Mouse (Mus musculus) limb, embryonic 12.5 days (tissue): ENCODE measurements around the gene Thy1. TPM values are rescaled to one million over a fixed set of nuclear protein-coding genes. Genes with fewer than 3 reads are reported as not detected.

Experiments used
- ATAC-seq: fragments of 200-750 bp; cut with Nextera tagmentation; 2 replicates; pipeline ENCODE4 v1.8.0; 2017; ENCODE audit warnings: low read depth, moderate TSS enrichment; ENCODE audit not compliant: insufficient number of reproducible peaks, insufficient read depth, low FRiP score, low TSS enrichment
- H3K27ac ChIP-seq: fragments of 300-500 bp; sonication (generic); 2 replicates; pipeline ENCODE4 v1.5.1; 2016; ENCODE audit warnings: mild to moderate bottlenecking, moderate library complexity
- H3K27me3 ChIP-seq: fragments of 300-500 bp; sonication (generic); 2 replicates; pipeline ENCODE4 v1.6.1; 2016; ENCODE audit warnings: mild to moderate bottlenecking, moderate library complexity
- H3K36me3 ChIP-seq: fragments of 300-500 bp; sonication (generic); 2 replicates; pipeline ENCODE4 v1.6.1; 2016; ENCODE audit warnings: mild to moderate bottlenecking, moderate library complexity
- H3K4me1 ChIP-seq: fragments of 300-500 bp; sonication (generic); replicated peaks from 2 replicates; pipeline ENCODE4 v1.6.1; 2016
- H3K4me2 ChIP-seq: fragments of 300-500 bp; sonication (generic); 2 replicates; pipeline ENCODE4 v1.6.1; 2016; ENCODE audit warnings: mild to moderate bottlenecking, moderate library complexity
- H3K4me3 ChIP-seq: fragments of 300-500 bp; sonication (generic); replicated peaks from 2 replicates; pipeline ENCODE4 v1.5.1; 2016; ENCODE audit warnings: mild to moderate bottlenecking
- H3K9ac ChIP-seq: fragments of 300-500 bp; sonication (generic); replicated peaks from 2 replicates; pipeline ENCODE4 v1.6.1; 2016; ENCODE audit warnings: mild to moderate bottlenecking, moderate library complexity
- H3K9me3 ChIP-seq: fragments of 300-500 bp; sonication (generic); 2 replicates; pipeline ENCODE4 v1.6.1; 2016; ENCODE audit warnings: mild to moderate bottlenecking, moderate library complexity
- WGBS: fragments of 180-500 bp; shearing (Covaris S2); methylation state at CpG from one replicate; pipeline ENCODE4 v1.1.7; 2016; 5-methylcytosine and 5-hydroxymethylcytosine counted together
- polyA plus RNA-seq: library from polyadenylated mRNA; unstranded; fragments of >200 nt; fragmentation: Nextera tagmentation; extraction: Ambion mirVana; gene quantifications from 2 replicates; pipeline ENCODE4 v1.2.1, GENCODE M21; 2016

Thy1 gene
- polyA plus RNA-seq, 1 experiment from 2014 or later: not detected

DNA sequence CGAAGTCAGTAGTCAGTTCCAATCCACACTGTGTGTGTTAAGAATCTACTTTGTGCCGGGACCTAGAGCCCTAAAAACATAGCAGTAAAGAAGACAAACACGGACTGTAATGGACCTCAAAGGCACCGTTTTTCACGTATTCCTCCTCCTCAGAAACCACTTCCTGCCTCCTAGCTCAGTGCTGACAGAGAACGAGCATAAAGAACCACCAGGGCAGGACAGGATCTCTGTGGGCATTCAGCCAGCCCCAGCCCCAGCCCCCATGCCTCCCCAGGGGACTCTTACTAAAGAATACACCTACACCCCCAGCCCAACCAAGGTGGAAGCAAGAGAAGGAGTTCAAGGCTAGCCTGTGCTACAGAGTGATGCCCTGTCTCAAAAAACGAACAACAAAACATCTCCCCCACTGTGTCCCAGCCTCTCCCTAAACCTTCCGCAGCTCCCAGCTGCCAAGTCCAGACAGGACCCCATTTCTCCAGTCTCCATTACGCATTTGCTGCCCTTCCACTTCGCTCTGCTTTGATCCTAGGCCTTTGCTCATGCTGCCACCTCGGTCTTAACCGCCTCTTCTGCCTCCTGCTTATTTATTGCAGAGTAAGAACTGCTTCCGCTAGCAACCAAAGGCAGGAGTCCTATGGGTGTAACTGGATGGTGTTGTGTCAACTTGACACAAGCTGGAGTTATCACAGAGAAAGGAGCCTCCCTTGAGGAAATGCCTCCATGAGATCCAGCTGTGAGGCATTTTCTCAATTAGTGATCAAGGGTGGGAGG lies 9.0 kb upstream of the Thy1 start:
- WGBS: 64% methylated on average over 13 of the region's 13 CpGs
- Histone ChIP-seq H3K9me3 (no peaks in the 10 kb centered on the region), H3K27ac (no peak overlapping the region), H3K36me3 (no peaks in the 10 kb centered on the region), H3K27me3 (no peaks in the 10 kb centered on the region), H3K9ac (no peak overlapping the region), H3K4me1 (no peaks in the 10 kb centered on the region), H3K4me2 (no peak overlapping the region), H3K4me3 (no peak overlapping the region)
- ATAC-seq: no peak

GRCm38 (mm10) chr9:44037106-44037505 lies 6.1 kb upstream of the Thy1 start:
- H3K4me2 ChIP-seq: no peak overlapping the region
- ATAC-seq: no peak
- H3K27ac ChIP-seq: no peak overlapping the region
- no peaks in the 10 kb centered on the region for H3K9me3 ChIP-seq
- H3K4me3 ChIP-seq: no peak overlapping the region
- no peak overlapping the region for H3K9ac ChIP-seq
- 85% methylated on average over 5 of the region's 5 CpGs for WGBS
- H3K36me3 ChIP-seq: no peaks in the 10 kb centered on the region
- no peaks in the 10 kb centered on the region for H3K4me1 ChIP-seq
- peaks cover 13% of the 10 kb centered on the region for H3K27me3 ChIP-seq

- WGBS: 78% methylated on average over 7 of the region's 7 CpGs
Observed at GRCm38 (mm10) chr9:44041511-44042395, 1.4 kb upstream of the Thy1 start.

DNA sequence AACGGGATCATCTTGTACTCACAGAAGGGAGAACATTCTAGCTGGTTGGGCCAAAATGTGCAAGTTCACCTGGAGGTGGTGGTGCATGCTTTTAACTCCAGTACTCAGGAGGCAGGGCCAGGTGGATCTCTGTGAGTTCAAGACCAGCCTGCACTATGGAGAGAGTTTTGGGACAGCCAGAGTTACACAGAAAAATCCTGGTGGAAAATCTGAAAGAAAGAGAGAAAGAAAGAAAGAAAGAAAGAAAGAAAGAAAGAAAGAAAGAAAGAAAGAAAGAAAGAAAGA lies 846 bp upstream of the Thy1 start:
- ATAC-seq: no peak
- WGBS: 83% methylated on average over 1 of the region's 1 CpGs
- peaks cover 54% of the 10 kb centered on the region for H3K27me3 ChIP-seq

More at GRCm38 (mm10) chr9:44041511-44042395, 1.4 kb upstream of the Thy1 start:
- Histone ChIP-seq H3K4me3 (no peak overlapping the region), H3K9ac (no peak overlapping the region), H3K4me1 (peaks cover 14% of the 10 kb centered on the region), H3K4me2 (no peak overlapping the region), H3K36me3 (no peaks in the 10 kb centered on the region), H3K27me3 (peaks cover 54% of the 10 kb centered on the region), H3K27ac (no peak overlapping the region), H3K9me3 (no peaks in the 10 kb centered on the region)
- ATAC-seq: no peak

DNA sequence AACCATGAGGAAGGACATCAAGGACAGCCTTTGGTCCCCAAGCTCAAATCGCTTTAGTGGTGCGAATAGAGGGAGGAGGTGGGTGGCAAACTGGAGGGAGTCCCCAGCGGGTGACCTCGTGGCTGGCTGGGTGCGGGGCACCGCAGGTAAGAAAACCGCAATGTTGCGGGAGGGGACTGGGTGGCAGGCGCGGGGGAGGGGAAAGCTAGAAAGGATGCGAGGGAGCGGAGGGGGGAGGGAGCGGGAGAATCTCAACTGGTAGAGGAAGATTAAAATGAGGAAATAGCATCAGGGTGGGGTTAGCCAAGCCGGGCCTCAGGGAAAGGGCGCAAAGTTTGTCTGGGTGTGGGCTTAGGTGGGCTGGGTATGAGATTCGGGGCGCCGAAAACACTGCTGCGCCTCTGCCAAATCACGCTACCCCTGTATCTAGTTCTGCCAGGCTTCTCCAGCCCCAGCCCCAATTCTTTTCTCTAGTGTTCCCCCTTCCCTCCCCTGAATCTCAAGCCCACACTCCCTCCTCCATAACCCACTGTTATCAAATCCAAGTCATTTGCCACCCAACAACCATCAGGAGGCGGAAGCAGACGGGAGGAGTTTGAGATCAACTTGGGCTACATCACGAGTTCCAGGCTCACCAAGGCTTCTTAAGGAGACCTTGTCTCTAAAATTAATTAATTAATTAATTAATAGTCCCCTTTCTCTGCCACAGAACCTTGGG lies 683 bp downstream of the Thy1 start:
- Histone ChIP-seq H3K4me3 (peak overlapping the region; percentile 39), H3K27ac (no peak overlapping the region), H3K36me3 (no peaks in the 10 kb centered on the region), H3K4me1 (peaks cover 14% of the 10 kb centered on the region), H3K9ac (peak overlapping the region; percentile 37; the same call in 1 of the 2 replicates), H3K27me3 (peaks cover 62% of the 10 kb centered on the region), H3K9me3 (no peaks in the 10 kb centered on the region), H3K4me2 (peak overlapping the region; percentile 75)
- WGBS: 3% methylated on average over 23 of the region's 23 CpGs
- ATAC-seq: no peak

More for the DNA sequence above, 846 bp upstream of the Thy1 start:
- Histone ChIP-seq H3K4me1 (peaks cover 14% of the 10 kb centered on the region), H3K27ac (no peak overlapping the region), H3K9me3 (no peaks in the 10 kb centered on the region), H3K4me3 (no peak overlapping the region), H3K4me2 (no peak overlapping the region), H3K9ac (no peak overlapping the region), H3K36me3 (no peaks in the 10 kb centered on the region)

- H3K4me2 ChIP-seq: peak overlapping the region; percentile 75; the same call in 1 of the 2 replicates
- no peak overlapping the region for H3K4me3 ChIP-seq
- no peaks in the 10 kb centered on the region for H3K36me3 ChIP-seq
- H3K9ac ChIP-seq: no peak overlapping the region
- H3K27ac ChIP-seq: no peak overlapping the region
- H3K9me3 ChIP-seq: no peaks in the 10 kb centered on the region
- no peak for ATAC-seq
- H3K27me3 ChIP-seq: peaks cover 62% of the 10 kb centered on the region
- WGBS: 44% methylated on average over 14 of the region's 14 CpGs
- peaks cover 14% of the 10 kb centered on the region for H3K4me1 ChIP-seq
Observed at GRCm38 (mm10) chr9:44044426-44045157, 1.4 kb downstream of the Thy1 start.

GRCm38 (mm10) chr9:44045158-44045883 lies 2.1 kb downstream of the Thy1 start:
- Histone ChIP-seq H3K27me3 (peaks cover 62% of the 10 kb centered on the region), H3K9me3 (no peaks in the 10 kb centered on the region), H3K27ac (no peak overlapping the region), H3K36me3 (no peaks in the 10 kb centered on the region), H3K4me1 (peaks cover 14% of the 10 kb centered on the region), H3K4me2 (no peak overlapping the region), H3K9ac (no peak overlapping the region), H3K4me3 (no peak overlapping the region)
- 76% methylated on average over 3 of the region's 3 CpGs for WGBS
- ATAC-seq: no peak

- no peak overlapping the region for H3K4me2 ChIP-seq
- no peaks in the 10 kb centered on the region for H3K36me3 ChIP-seq
- H3K27me3 ChIP-seq: peaks cover 62% of the 10 kb centered on the region
- peaks cover 14% of the 10 kb centered on the region for H3K4me1 ChIP-seq
- no peak overlapping the region for H3K9ac ChIP-seq
- no peaks in the 10 kb centered on the region for H3K9me3 ChIP-seq
- H3K4me3 ChIP-seq: no peak overlapping the region
- no peak for ATAC-seq
- 85% methylated on average over 5 of the region's 5 CpGs for WGBS
- H3K27ac ChIP-seq: no peak overlapping the region
Observed at GRCm38 (mm10) chr9:44045884-44046272, 2.7 kb downstream of the Thy1 start.

- no peaks in the 10 kb centered on the region for H3K36me3 ChIP-seq
- no peaks in the 10 kb centered on the region for H3K9me3 ChIP-seq
- peaks cover 14% of the 10 kb centered on the region for H3K4me1 ChIP-seq
- no peak overlapping the region for H3K27ac ChIP-seq
- no peak overlapping the region for H3K9ac ChIP-seq
- H3K4me3 ChIP-seq: no peak overlapping the region
- peaks cover 56% of the 10 kb centered on the region for H3K27me3 ChIP-seq
- 89% methylated on average over 12 of the region's 12 CpGs for WGBS
- H3K4me2 ChIP-seq: no peak overlapping the region
- no peak for ATAC-seq
Observed at GRCm38 (mm10) chr9:44046426-44046825, 3.2 kb downstream of the Thy1 start.

DNA sequence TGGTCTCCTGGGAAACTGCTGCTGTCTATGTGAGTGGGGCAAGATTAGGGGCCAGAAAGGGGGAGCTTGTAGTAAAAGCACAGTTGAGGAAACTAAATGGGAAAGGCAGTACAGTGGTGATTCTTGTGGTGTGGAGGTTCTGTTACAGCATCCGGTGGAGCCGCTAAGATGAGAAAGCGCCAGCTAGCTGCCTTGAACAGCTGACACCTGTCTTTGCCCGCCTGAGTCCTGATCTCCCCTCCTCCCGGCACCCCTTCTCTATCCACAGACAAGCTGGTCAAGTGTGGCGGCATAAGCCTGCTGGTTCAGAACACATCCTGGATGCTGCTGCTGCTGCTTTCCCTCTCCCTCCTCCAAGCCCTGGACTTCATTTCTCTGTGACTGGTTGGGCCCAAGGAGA lies 3.9 kb downstream of the Thy1 start:
- H3K27ac ChIP-seq: no peak overlapping the region
- H3K4me1 ChIP-seq: peaks cover 14% of the 10 kb centered on the region
- peaks cover 50% of the 10 kb centered on the region for H3K27me3 ChIP-seq
- H3K4me3 ChIP-seq: no peak overlapping the region
- H3K4me2 ChIP-seq: no peak overlapping the region; the same call in 1 of the 2 replicates
- no peak overlapping the region for H3K9ac ChIP-seq
- no peaks in the 10 kb centered on the region for H3K9me3 ChIP-seq
- ATAC-seq: no peak
- H3K36me3 ChIP-seq: no peaks in the 10 kb centered on the region
- WGBS: 57% methylated on average over 6 of the region's 6 CpGs
